Mouse (Mus musculus) testis, adult 2 months (tissue): Measurements from ENCODE around the gene Piwil4. TPM values are rescaled to one million over a fixed set of nuclear protein-coding genes. Genes with fewer than 3 reads are reported as not detected.
"Not testable (repeated sequence)": the region's sequence is repeated elsewhere in the genome, so short reads cannot be mapped to it uniquely, and the experiment has no call there.

Experiments used
- H3K27ac ChIP-seq: fragments of 200-500 bp; 2 replicates; pipeline ENCODE4 v1.5.1; 2012; ENCODE audit warnings: low read depth, low read length; ENCODE audit not compliant: control insufficient read depth, insufficient read depth
- H3K27me3 ChIP-seq: fragments of 200-500 bp; 2 replicates; pipeline ENCODE4 v1.6.1; 2012; ENCODE audit warnings: mild to moderate bottlenecking, low read length, moderate library complexity; ENCODE audit not compliant: control insufficient read depth, insufficient read depth
- H3K36me3 ChIP-seq: fragments of 200-500 bp; 2 replicates; pipeline ENCODE4 v1.6.1; 2012; ENCODE audit warnings: mild to moderate bottlenecking, low read length; ENCODE audit not compliant: control insufficient read depth, insufficient read depth
- H3K4me1 ChIP-seq: fragments of 200-500 bp; 2 replicates; pipeline ENCODE4 v1.6.1; 2012; ENCODE audit warnings: low read length; ENCODE audit not compliant: control insufficient read depth, insufficient read depth
- H3K4me3 ChIP-seq: fragments of 200-500 bp; 2 replicates; pipeline ENCODE4 v1.5.1; 2012; ENCODE audit warnings: low read depth, mild to moderate bottlenecking, low read length, moderate library complexity, mixed read lengths; ENCODE audit not compliant: control insufficient read depth
- CTCF ChIP-seq: fragments of 200-500 bp; IDR thresholded peaks from 2 replicates; pipeline ENCODE4 v1.5.1; 2012; ENCODE audit warnings: low read depth, mild to moderate bottlenecking, inconsistent platforms, low read length, moderate library complexity; ENCODE audit not compliant: control insufficient read depth, insufficient read depth, insufficient replicate concordance
- POLR2A ChIP-seq: fragments of 200-500 bp; IDR thresholded peaks from 2 replicates; pipeline ENCODE4 v1.6.1; 2012; ENCODE audit warnings: low read depth, mild to moderate bottlenecking, inconsistent platforms, low read length, moderate library complexity; ENCODE audit not compliant: control insufficient read depth
- polyA plus RNA-seq: library from polyadenylated mRNA; depleted of rRNA; stranded (reverse); fragments of >200 nt; gene quantifications from 2 replicates; pipeline ENCODE4 v1.2.3, GENCODE M21; 2012

The Piwil4 gene
- polyA plus RNA-seq, 1 experiment, result 0.56 TPM

GRCm38 (mm10) chr9:14682741-14683140 lies 57.8 kb downstream of the Piwil4 start:
- Histone ChIP-seq H3K4me1 (no peaks in the 10 kb centered on the region), H3K4me3 (no peak overlapping the region), H3K36me3 (no peaks in the 10 kb centered on the region), H3K27ac (no peak overlapping the region), H3K27me3 (no peaks in the 10 kb centered on the region)
- no peak for TF ChIP-seq POLR2A
- no peak for TF ChIP-seq CTCF

DNA sequence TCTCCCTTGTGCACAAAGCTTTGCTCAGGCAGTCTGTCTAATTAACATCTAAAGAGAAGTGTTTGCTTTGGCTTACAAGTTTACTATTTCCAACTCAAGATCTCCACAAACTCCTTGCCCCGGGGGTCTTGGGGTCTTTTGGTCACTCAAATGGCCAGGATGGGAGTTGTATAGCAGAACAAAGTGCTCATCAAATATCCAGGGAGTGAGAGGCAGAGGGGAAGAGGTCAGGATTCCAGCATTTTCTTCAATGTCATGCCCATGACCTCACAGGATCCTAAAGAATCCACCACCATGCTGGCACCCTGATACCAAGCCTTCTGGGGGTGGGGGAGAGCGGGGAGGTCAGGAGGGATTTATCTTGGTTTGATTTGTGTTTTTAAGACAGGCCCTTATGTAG lies 59.9 kb downstream of the Piwil4 start:
- Histone ChIP-seq H3K27me3 (no peaks in the 10 kb centered on the region), H3K27ac (no peak overlapping the region), H3K36me3 (no peaks in the 10 kb centered on the region), H3K4me1 (no peaks in the 10 kb centered on the region), H3K4me3 (no peak overlapping the region)
- TF ChIP-seq POLR2A (no peak), CTCF (no peak)

- Histone ChIP-seq H3K4me1 (no peaks in the 10 kb centered on the region), H3K27me3 (no peaks in the 10 kb centered on the region), H3K4me3 (no peak overlapping the region), H3K36me3 (no peaks in the 10 kb centered on the region), H3K27ac (no peak overlapping the region)
- TF ChIP-seq POLR2A, result no peak
- no peak for TF ChIP-seq CTCF
Observed at GRCm38 (mm10) chr9:14675707-14676691, 64.5 kb downstream of the Piwil4 start.

GRCm38 (mm10) chr9:14674506-14674905 lies 66.0 kb downstream of the Piwil4 start:
- Histone ChIP-seq H3K36me3 (no peaks in the 10 kb centered on the region), H3K27ac (no peak overlapping the region), H3K4me3 (no peak overlapping the region), H3K27me3 (no peaks in the 10 kb centered on the region), H3K4me1 (no peaks in the 10 kb centered on the region)
- TF ChIP-seq POLR2A, result no peak
- TF ChIP-seq CTCF, result no peak

- Histone ChIP-seq H3K36me3 (no peaks in the 10 kb centered on the region), H3K27ac (no peak overlapping the region), H3K4me1 (no peaks in the 10 kb centered on the region), H3K4me3 (no peak overlapping the region), H3K27me3 (no peaks in the 10 kb centered on the region)
- TF ChIP-seq CTCF (no peak), POLR2A (no peak)
Observed at GRCm38 (mm10) chr9:14673109-14673508, 67.4 kb downstream of the Piwil4 start.

GRCm38 (mm10) chr9:14671965-14672364 lies 68.6 kb downstream of the Piwil4 start:
- H3K4me1 ChIP-seq, H3K4me3 ChIP-seq, H3K36me3 ChIP-seq, H3K27ac ChIP-seq, H3K27me3 ChIP-seq: not testable (repeated sequence)

DNA sequence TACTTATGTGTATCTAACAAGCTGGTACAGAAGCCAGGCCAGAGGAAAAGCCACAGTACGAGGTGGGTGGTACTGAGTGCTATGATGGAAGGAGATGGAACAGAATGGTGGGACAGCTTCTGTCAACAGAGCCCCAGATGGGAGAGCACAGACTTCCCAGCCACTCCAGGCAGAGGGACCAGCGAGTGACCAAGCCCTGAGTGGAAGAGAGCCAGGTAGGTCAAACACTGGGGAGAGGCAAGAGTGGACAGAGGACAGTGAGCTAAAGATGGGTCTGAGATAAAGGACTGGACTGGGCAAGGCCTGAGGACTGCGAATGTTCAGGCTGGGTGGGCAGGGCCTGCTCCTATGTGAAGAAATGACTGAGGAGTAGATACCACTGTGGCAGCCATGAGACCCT lies 72.2 kb downstream of the Piwil4 start:
- TF ChIP-seq CTCF (no peak), POLR2A (no peak)
- no peaks in the 10 kb centered on the region for H3K27me3 ChIP-seq
- H3K27ac ChIP-seq, result no peak overlapping the region
- H3K4me3 ChIP-seq, result no peak overlapping the region
- no peaks in the 10 kb centered on the region for H3K4me1 ChIP-seq
- no peaks in the 10 kb centered on the region for H3K36me3 ChIP-seq

DNA sequence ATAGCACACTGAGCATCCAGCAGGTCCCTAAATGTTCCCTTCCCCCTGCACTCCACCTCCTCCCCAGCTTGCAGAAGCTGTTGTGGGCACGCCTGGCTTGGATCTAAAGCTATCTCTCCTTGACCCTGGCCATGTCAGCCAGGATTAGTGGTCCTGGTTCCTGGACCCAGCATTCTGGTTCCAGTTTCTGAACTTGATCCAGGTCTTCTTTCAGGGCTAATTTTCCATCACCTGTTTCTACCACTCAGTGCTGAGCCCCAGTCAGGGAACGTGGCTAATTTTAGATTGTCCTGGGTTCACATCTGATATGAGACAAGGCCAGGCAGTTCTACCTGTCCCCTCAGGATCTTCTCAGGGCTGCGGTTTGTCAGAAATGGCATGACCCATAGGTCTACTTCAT lies 74.5 kb downstream of the Piwil4 start:
- H3K4me3 ChIP-seq, result no peak overlapping the region
- no peaks in the 10 kb centered on the region for H3K36me3 ChIP-seq
- TF ChIP-seq CTCF (no peak), POLR2A (no peak)
- H3K27ac ChIP-seq, result no peak overlapping the region
- no peaks in the 10 kb centered on the region for H3K27me3 ChIP-seq
- peaks cover 2% of the 10 kb centered on the region; the same call in 1 of the 2 replicates for H3K4me1 ChIP-seq
